Mouse (Mus musculus) gastrocnemius, adult 8-10 months (tissue): ENCODE measurements around the gene Defa20. TPM values are rescaled to one million over a fixed set of nuclear protein-coding genes. Genes with fewer than 3 reads are reported as not detected.
"Not testable (repeated sequence)": the region's sequence is repeated elsewhere in the genome, so short reads cannot be mapped to it uniquely, and the experiment has no call there.

Experiments
- DNase-seq, 2 experiments: peaks; one replicate each; pipeline ENCODE4 v3.0.0; 2022; ENCODE audit warnings: low spot score in 2 of 2
- total RNA-seq, 4 experiments: library from RNA; stranded (reverse); gene quantifications; 2 replicates each; pipeline ENCODE4 v1.2.4; 2022

The Defa20 gene
- total RNA-seq, result not detected

- not testable (repeated sequence) for DNase-seq
Measured at GRCm38 (mm10) chr8:21508958-21509357, at the start of gene Defa20. Gene Defa20, plus strand, starts transcription at chr8:21509258.

GRCm38 (mm10) chr8:21528732-21529131 lies 19.7 kb downstream of the Defa20 start, which contains the start of gene Defa32:
Gene Defa32, plus strand, starts transcription at chr8:21529032.
- DNase-seq, result not testable (repeated sequence)

Other genes with a start within 250 kb of the Defa20 start
- gene Defa27, start 193.7 kb upstream of the Defa20 start, total RNA-seq, result not detected
- gene Defa29, start 182.2 kb upstream of the Defa20 start, total RNA-seq, result not detected
- gene Defa2, start 130.7 kb upstream of the Defa20 start, total RNA-seq, result not detected
- not detected for gene Defa33, start 117.4 kb upstream of the Defa20 start, total RNA-seq
- gene Defa36, start 81.8 kb upstream of the Defa20 start, total RNA-seq, result not detected
- not detected for gene Gm7849, start 52.7 kb upstream of the Defa20 start, total RNA-seq
- not detected for gene Defa32, start 19.8 kb downstream of the Defa20 start, total RNA-seq
- gene Defa37, start 56.1 kb downstream of the Defa20 start, total RNA-seq, result not detected
- gene Defa28, start 73.7 kb downstream of the Defa20 start, total RNA-seq, result not detected
- gene Gm7861, start 85.2 kb downstream of the Defa20 start, total RNA-seq, result not detected
- gene Defa26, start 108.9 kb downstream of the Defa20 start, total RNA-seq, result not detected
- gene Defa17, start 146.5 kb downstream of the Defa20 start, total RNA-seq, result not detected
- gene Defa34, start 156.5 kb downstream of the Defa20 start, total RNA-seq, result not detected
- not detected for gene AY761184, start 194.4 kb downstream of the Defa20 start, total RNA-seq
- not detected for gene Defa24, start 225.2 kb downstream of the Defa20 start, total RNA-seq